Mouse (Mus musculus): ENCODE results near the gene Slc35e2.
"Not testable (repeated sequence)": the region's sequence is repeated elsewhere in the genome, so short reads cannot be mapped to it uniquely, and the experiment has no call there.

The Slc35e2 gene

GRCm38 (mm10) chr4:155601091-155601996, at the start of gene Slc35e2:
Gene Slc35e2, plus strand, starts transcription at chr4:155601416.
- DNase-seq (ENCODE audit: low read depth, low spot score), result peak; percentile 97

DNA sequence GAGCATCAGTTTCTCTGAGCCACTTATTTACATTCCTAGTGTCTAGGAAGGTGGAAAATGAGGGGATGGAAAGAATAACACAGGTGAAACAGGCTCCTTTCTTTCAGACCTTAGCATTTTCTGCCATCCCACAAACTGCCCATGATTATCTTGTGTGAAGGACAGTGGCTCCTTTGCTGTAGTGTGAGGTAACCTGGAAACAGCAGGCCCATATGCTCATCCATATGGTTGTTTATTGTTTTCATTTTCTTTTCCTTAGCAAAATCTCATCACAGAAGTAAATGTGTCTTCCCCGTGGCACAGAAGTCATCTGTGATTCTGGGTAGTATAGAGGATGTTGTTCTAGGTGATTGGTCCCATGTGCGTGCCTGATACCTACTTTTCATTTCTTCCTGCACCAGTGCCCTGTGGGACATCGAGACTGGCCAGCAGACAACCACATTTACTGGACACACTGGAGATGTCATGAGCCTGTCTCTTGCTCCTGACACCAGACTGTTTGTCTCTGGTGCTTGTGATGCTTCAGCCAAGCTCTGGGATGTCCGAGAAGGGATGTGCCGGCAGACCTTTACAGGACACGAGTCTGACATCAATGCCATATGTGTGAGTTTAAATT, 48.2 kb upstream of the Slc35e2 start:
- no peak for DNase-seq (ENCODE audit: low read depth, low spot score)

- DNase-seq (ENCODE audit: low read depth, low spot score), result no peak
Observed at GRCm38 (mm10) chr4:155554880-155555279, 46.3 kb upstream of the Slc35e2 start.

DNA sequence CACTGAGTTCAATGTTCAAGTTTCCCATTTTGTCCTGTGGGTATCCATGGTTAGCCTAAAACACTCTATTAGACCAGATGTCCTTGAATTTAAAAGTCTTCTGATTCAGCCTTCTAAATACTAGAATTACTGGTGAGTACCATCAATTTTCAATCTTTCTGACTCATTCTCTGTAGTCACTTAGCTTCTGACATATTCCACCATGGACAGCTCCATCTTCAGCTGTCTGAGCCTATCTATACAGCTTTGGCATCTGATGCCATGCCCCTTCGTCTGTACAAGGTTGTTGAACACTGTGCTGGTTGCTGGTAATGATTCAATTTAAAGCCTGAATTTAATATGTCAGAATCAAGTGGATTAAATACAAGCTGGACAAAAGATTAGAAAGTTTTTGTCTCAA, 45.8 kb upstream of the Slc35e2 start:
- DNase-seq (ENCODE audit: low read depth, low spot score), result no peak

DNA sequence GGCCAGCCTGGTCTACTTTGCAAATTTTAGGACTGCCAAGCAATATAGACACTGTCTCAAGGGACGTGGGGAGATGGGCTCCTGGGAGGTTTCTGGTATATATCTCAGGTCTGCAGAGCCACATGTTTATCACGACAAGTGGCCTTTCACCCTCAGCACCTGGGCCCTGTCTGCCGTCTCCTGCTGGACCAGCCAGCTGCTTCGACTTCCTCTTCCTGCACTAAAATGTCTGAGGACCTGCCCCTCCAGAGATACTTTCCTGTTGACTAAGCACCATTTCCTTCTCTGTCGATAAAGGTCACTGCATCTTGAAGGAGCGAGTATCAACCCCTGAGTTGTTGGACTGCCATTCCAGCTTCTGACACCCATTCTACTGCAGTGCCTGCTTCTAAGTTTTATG, 41.8 kb upstream of the Slc35e2 start:
- no peak for DNase-seq (ENCODE audit: low read depth, low spot score)

DNA sequence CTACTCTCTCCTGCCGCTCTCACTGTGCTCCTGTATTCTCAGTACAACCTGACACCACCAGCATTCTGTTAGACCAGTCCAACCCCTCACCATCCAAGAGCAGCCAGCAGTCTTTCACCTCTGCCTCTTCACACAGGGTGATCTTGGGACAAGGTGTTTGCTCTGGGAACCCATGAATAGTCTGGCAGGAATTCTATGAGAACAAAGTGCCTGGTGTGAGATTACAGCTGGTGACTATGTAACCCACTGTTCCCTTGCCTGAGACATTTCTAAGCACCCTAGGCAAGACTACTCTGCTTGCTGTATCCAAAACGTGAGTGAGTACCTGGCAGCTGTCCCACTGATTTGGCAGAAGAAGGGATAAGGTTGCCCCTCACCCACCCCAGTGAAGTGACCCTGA, 40.3 kb upstream of the Slc35e2 start:
- DNase-seq (ENCODE audit: low read depth, low spot score), result no peak

DNA sequence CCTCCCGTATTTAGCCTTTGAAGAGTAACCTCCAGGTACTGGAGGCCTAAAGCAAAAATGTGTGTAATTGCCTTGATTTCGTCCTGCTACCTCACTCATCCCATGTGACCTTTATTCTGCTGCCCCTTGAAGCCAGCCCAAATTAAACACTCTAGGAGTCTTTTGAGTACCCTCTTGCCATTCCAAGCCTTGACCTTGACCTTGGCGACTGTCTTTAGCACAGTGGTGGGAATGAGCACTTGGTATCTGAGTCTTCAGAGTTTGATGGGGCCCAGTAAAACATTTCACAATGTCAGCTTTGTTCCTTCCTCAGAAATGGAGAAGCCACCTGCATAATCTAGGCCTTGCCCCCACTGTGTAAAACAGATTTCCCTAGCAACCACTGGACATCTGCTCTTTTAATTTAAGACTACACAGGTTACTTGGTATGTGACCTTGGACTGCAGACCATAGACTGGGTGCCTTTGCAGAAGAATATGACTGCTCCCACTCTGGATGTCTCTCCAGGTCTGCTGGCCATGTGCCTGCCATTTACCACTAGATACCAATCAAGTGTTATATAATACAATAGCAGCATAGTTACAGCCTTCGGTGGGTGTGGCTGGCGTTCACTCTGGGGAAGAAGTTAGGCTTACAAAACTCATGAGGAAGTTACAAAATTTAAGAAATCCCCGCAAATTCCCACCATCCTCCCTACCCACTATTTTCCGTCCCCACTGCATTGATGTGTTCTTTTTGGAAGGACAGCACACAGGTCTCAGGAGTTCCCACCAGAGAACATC, 39.4 kb upstream of the Slc35e2 start, which contains the start of gene Nadk:
Gene Nadk, plus strand, starts transcription at position 718 of the 782 bp plus-strand sequence.
- DNase-seq (ENCODE audit: low read depth, low spot score), result peak; percentile 56

GRCm38 (mm10) chr4:155562725-155563399, 38.4 kb upstream of the Slc35e2 start:
- no peak for DNase-seq (ENCODE audit: low read depth, low spot score)

GRCm38 (mm10) chr4:155563400-155564231, 37.6 kb upstream of the Slc35e2 start:
- DNase-seq (ENCODE audit: low read depth, low spot score), result peak; percentile 99

GRCm38 (mm10) chr4:155564315-155565069, 36.7 kb upstream of the Slc35e2 start:
- peak; percentile 38 for DNase-seq (ENCODE audit: low read depth, low spot score)

GRCm38 (mm10) chr4:155566555-155566954, 34.7 kb upstream of the Slc35e2 start:
- DNase-seq (ENCODE audit: low read depth, low spot score), result no peak

DNA sequence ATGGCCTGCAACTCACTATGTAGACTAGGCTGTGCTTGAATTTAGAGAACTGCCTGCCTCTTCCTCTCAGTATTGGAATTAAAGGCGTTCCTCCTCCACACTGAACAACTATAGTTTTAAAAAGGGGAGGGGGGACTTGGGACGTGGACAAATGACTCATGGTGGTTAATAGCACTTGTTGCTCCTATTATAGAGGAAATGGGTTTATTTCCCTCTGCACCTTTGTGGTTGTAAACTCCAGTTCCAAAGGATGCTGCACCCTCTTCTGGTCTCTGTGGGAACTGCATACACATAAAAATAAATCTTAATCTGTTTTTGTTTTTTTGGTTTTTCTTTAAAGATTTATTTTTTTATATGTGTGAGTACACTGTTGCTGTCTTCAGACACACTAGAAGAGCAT, 33.0 kb upstream of the Slc35e2 start:
- no peak for DNase-seq (ENCODE audit: low read depth, low spot score)

GRCm38 (mm10) chr4:155568632-155569370, 32.4 kb upstream of the Slc35e2 start:
- DNase-seq (ENCODE audit: low read depth, low spot score), result no peak

DNA sequence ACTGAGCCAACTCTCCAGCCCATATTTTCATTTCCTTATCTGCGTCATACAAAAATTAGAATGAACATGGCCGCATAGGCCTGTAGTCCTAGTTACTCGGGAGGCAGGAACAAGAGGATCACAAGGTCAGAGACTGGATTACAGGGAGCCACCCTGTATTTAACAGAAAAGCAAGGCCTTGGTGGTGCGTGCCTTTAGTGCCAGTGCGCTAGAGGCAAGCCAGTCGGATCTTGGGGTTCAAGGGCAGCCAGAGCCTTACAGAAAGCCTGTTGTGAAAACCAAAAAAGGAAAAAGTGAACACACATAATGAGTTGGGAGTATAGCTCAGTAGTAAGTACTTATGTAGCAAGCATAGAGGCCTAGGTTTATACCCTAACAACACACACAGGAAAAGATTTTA, 31.4 kb upstream of the Slc35e2 start:
- DNase-seq (ENCODE audit: low read depth, low spot score), result no peak

DNA sequence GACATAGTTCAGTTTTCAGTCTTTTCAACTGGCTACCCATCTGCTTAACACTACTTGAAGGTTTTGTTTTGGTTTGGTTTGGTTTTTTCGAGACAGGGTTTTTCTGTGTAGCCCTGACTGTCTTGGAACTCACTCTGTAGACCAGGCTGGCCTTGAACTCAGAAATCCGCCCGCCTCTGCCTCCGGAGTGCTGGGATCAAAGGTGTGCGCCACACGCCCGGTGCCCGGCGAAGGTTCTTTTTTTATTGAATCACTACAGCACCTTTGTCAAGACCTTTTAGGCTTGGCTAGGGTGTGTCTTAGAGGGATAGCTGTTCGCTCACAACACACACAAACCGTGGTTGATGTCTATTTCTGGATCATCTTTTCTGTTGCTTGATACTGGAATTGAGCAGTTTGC, 30.9 kb upstream of the Slc35e2 start:
- DNase-seq (ENCODE audit: low read depth, low spot score), result not testable (repeated sequence)

GRCm38 (mm10) chr4:155571442-155571841, 29.8 kb upstream of the Slc35e2 start:
- DNase-seq (ENCODE audit: low read depth, low spot score), result no peak

DNA sequence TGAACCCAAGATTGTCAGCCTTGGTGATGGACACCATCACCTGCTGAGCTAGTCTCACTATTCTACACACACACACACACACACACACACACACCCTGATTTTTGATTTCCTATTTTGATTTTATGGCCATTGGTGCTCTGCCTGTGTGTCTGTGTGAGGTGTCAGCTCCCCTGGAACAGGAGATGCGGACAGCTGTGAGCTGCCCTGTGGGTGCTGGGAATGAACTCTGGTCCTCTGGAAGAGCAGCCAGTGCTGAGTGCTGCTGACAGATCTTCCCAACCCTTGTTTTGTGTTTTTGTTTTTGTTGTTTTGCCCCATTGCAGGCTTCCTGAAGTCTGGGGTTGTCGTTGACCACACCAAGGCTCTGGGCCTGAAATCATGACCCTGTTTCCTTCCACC, 28.1 kb upstream of the Slc35e2 start:
- DNase-seq (ENCODE audit: low read depth, low spot score), result no peak

GRCm38 (mm10) chr4:155573876-155574275, 27.3 kb upstream of the Slc35e2 start:
- no peak for DNase-seq (ENCODE audit: low read depth, low spot score)

GRCm38 (mm10) chr4:155574931-155575330, 26.3 kb upstream of the Slc35e2 start:
- DNase-seq (ENCODE audit: low read depth, low spot score), result no peak
